Mouse (Mus musculus) adrenal gland (tissue): ENCODE measurements at regions not wholly inside any gene's neighbourhood (a gene's known extent, or its start where the extent isn't known, plus 50 kb on each side); places are given as distances from the start of the nearest gene placed in this dataset.

Experiments
- intact Hi-C: fragments of 180-260 bp; cut with DNase I; formaldehyde crosslinking; loops from one replicate; pipeline ENCODE4 v1.15.1; 2025

- intact Hi-C loops, result loop anchor here (10.0 kb wide), 1 partner anchor 368 kb away; no protein-coding TSS in a partner anchor
Observed at GRCm38 (mm10) chr15:62206502-62206902, 1283.7 kb upstream of the A1bg start.

GRCm38 (mm10) chr15:62203951-62204905 is 1281.4 kb upstream of the A1bg start:
- intact Hi-C loops, result loop anchor here (10.0 kb wide), 1 partner anchor 371 kb away; no protein-coding TSS in a partner anchor

GRCm38 (mm10) chr15:62202781-62203375 is 1280.1 kb upstream of the A1bg start:
- intact Hi-C loops, result loop anchor here (10.0 kb wide), 1 partner anchor 372 kb away; no protein-coding TSS in a partner anchor

- intact Hi-C loops, result no loop called here
Observed at GRCm38 (mm10) chr15:62198721-62199120, 1275.9 kb upstream of the A1bg start.

- intact Hi-C loops, result no loop called here
Observed at GRCm38 (mm10) chr15:62198194-62198593, 1275.4 kb upstream of the A1bg start.

GRCm38 (mm10) chr15:62195440-62195839 is 1272.6 kb upstream of the A1bg start:
- intact Hi-C loops, result no loop called here

GRCm38 (mm10) chr15:62192706-62193105 is 1269.9 kb upstream of the A1bg start:
- intact Hi-C loops, result no loop called here

- intact Hi-C loops, result no loop called here
Observed at GRCm38 (mm10) chr15:62191641-62192040, 1268.8 kb upstream of the A1bg start.

GRCm38 (mm10) chr15:62190977-62191614 is 1268.3 kb upstream of the A1bg start:
- intact Hi-C loops, result no loop called here

GRCm38 (mm10) chr15:62190224-62190910 is 1267.6 kb upstream of the A1bg start:
- intact Hi-C loops, result no loop called here

GRCm38 (mm10) chr15:62189565-62190181 is 1266.9 kb upstream of the A1bg start:
- intact Hi-C loops, result no loop called here

GRCm38 (mm10) chr15:62186548-62186947 is 1263.7 kb upstream of the A1bg start:
- intact Hi-C loops, result no loop called here

GRCm38 (mm10) chr15:62183803-62184202 is 1261.0 kb upstream of the A1bg start:
- intact Hi-C loops, result no loop called here

GRCm38 (mm10) chr15:62181454-62181910 is 1258.7 kb upstream of the A1bg start:
- intact Hi-C loops, result no loop called here

GRCm38 (mm10) chr15:62180718-62181117 is 1257.9 kb upstream of the A1bg start:
- intact Hi-C loops, result no loop called here

GRCm38 (mm10) chr15:62179801-62180200 is 1257.0 kb upstream of the A1bg start:
- intact Hi-C loops, result no loop called here

GRCm38 (mm10) chr15:62178568-62178967 is 1255.8 kb upstream of the A1bg start:
- intact Hi-C loops, result no loop called here

GRCm38 (mm10) chr15:62177768-62178410 is 1255.1 kb upstream of the A1bg start:
- intact Hi-C loops, result no loop called here

- intact Hi-C loops, result no loop called here
Observed at GRCm38 (mm10) chr15:62176076-62176475, 1253.3 kb upstream of the A1bg start.
